Mouse (Mus musculus) thymus, adult 2 months (tissue): ENCODE measurements around the gene Gstm3.

ENCODE experiments used
- CTCF ChIP-seq: fragments of 200-500 bp; IDR thresholded peaks from 2 replicates; pipeline ENCODE4 v1.5.1; 2012; ENCODE audit warnings: mild to moderate bottlenecking, control low read depth, low read length, moderate library complexity, borderline replicate concordance; ENCODE audit not compliant: control insufficient read depth, poor library complexity, insufficient read depth; ENCODE audit errors: extremely low read depth
- POLR2A ChIP-seq: fragments of 200-500 bp; IDR thresholded peaks from 2 replicates; pipeline ENCODE4 v1.6.1; 2012; ENCODE audit warnings: mild to moderate bottlenecking, low read length, control low read depth, moderate library complexity; ENCODE audit not compliant: control insufficient read depth, poor library complexity, insufficient read depth; ENCODE audit errors: extremely low read depth

- TF ChIP-seq POLR2A (no peak), CTCF (no peak)
Measured at GRCm38 (mm10) chr3:107984471-107984870, 15.4 kb upstream of the Gstm3 start.
